Mouse (Mus musculus): ENCODE data around the gene Hbb-bt. TPM values are rescaled to one million over a fixed set of nuclear protein-coding genes. Genes with fewer than 3 reads are reported as not detected.
"Not testable (repeated sequence)": the region's sequence is repeated elsewhere in the genome, so short reads cannot be mapped to it uniquely, and the experiment has no call there.

The Hbb-bt gene
- polyA plus RNA-seq, 1 experiment: 1,643 TPM

DNA sequence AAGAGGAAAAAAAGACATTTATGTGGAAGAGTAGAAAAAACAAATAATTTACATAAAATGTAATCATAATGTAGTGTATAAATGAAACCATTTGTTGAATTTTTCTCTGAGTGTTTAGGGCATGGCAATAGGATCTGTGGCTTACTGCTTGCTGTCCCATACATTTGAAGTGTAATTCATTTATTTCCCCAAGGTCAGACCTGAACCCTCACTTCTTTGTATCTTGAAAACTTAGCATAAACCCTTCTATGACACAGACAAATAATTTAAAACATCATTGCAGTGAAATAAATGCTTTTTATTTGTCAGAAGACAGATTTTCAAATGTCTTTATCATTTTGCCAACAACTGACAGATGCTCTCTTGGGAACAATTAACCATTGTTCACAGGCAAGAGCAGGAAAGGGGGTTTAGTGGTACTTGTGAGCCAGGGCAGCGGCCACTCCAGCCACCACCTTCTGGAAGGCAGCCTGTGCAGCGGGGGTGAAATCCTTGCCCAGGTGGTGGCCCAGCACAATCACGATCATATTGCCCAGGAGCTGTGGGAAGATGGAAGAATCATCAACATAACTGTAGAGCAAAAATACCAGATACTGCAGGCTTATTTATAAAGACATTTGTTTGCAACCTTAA is 12.6 kb upstream of the Hbb-bt start:
- TF ChIP-seq CTCF (IDR thresholded peaks at IDR 0.05; ENCODE audit: borderline replicate concordance, extremely low read depth, insufficient read depth, insufficient read length) (no peak), POLR2A (IDR thresholded peaks at IDR 0.05; ENCODE audit: borderline replicate concordance, extremely low read depth, insufficient read depth, insufficient read length, poor library complexity, severe bottlenecking) (no peak)
- DNase-seq (ENCODE audit: low read depth): no peak

- no peak for DNase-seq (ENCODE audit: low read depth)
Observed at GRCm38 (mm10) chr7:103825536-103826254, 11.9 kb upstream of the Hbb-bt start.

DNA sequence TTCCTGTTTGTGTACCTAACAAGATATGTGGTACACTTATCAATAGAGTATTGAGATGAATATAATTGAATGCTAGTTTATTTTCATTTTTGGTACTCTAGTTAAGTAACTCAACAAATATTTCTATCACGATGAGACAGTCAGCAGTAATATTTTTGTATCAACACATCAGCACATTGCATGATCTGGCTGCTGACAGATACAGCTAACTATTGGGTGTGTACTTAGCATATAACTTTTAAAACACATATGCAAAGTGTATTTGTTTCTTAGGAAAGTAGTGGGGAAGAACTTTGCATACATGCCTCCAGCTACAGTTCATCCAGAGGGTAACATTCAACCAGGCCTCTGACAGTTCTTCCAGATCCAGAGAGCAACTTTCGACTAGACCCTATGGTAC is 10.8 kb upstream of the Hbb-bt start:
- TF ChIP-seq POLR2A (IDR thresholded peaks at IDR 0.05; ENCODE audit: borderline replicate concordance, extremely low read depth, insufficient read depth, insufficient read length, poor library complexity, severe bottlenecking) (no peak), CTCF (IDR thresholded peaks at IDR 0.05; ENCODE audit: borderline replicate concordance, extremely low read depth, insufficient read depth, insufficient read length) (no peak)
- no peak for DNase-seq (ENCODE audit: low read depth)

More at GRCm38 (mm10) chr7:103825536-103826254, 11.9 kb upstream of the Hbb-bt start:
- TF ChIP-seq POLR2A (IDR thresholded peaks at IDR 0.05; ENCODE audit: borderline replicate concordance, extremely low read depth, insufficient read depth, insufficient read length, poor library complexity, severe bottlenecking): no peak
- TF ChIP-seq CTCF (IDR thresholded peaks at IDR 0.05; ENCODE audit: borderline replicate concordance, extremely low read depth, insufficient read depth, insufficient read length): no peak

DNA sequence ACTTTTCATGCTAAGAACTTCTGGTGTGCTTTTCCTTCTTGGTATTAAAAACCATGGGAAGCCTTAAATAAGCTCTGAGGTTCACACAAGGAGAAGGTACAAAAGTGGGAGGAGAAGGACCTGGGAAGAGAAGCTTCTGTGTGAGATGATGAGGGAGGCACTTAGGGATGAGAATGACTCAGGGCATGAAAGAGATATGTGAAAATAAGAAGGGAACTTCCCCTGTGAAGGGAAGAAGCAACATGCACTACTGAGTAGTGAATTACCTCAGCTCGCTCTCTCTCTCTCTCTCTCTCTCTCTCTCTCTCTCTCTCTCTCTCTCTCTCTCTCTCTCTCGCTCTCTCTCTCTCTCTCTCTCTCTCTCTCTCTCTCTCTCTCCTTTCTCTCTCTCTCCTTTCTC is 1.3 kb upstream of the Hbb-bt start:
- DNase-seq (ENCODE audit: low read depth): not testable (repeated sequence)

- DNase-seq (ENCODE audit: low read depth): not testable (repeated sequence)
Observed at GRCm38 (mm10) chr7:103813152-103813551, 644 bp downstream of the Hbb-bt start.

DNA sequence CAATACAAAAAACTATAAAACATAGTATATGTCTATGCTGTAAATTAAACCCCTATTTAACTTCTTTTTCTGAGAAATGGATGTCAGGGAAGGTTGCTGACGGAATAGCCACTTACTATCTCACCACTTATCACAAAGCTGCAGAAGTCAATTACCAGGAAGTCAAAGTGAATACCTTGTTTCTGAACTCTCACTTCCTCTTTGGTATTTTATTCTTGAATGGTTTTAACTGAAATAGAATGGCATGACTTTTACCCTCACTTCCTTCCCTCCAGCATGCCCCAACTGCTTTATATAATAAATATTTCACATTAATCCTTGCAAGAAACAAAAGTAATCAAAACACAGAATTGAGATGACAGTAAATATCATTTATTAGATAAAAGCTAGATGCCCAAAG is 1.6 kb downstream of the Hbb-bt start:
- TF ChIP-seq POLR2A (IDR thresholded peaks at IDR 0.05; ENCODE audit: borderline replicate concordance, extremely low read depth, insufficient read depth, insufficient read length, poor library complexity, severe bottlenecking): no peak
- TF ChIP-seq CTCF (IDR thresholded peaks at IDR 0.05; ENCODE audit: borderline replicate concordance, extremely low read depth, insufficient read depth, insufficient read length): no peak
- DNase-seq (ENCODE audit: low read depth): no peak

- TF ChIP-seq POLR2A (IDR thresholded peaks at IDR 0.05; ENCODE audit: borderline replicate concordance, extremely low read depth, insufficient read depth, insufficient read length, poor library complexity, severe bottlenecking): no peak
- no peak for TF ChIP-seq CTCF (IDR thresholded peaks at IDR 0.05; ENCODE audit: borderline replicate concordance, extremely low read depth, insufficient read depth, insufficient read length)
- no peak for DNase-seq (ENCODE audit: low read depth)
Observed at GRCm38 (mm10) chr7:103811223-103811845, 2.5 kb downstream of the Hbb-bt start.

GRCm38 (mm10) chr7:103810746-103811145 is 3.0 kb downstream of the Hbb-bt start:
- TF ChIP-seq POLR2A (IDR thresholded peaks at IDR 0.05; ENCODE audit: borderline replicate concordance, extremely low read depth, insufficient read depth, insufficient read length, poor library complexity, severe bottlenecking): no peak
- TF ChIP-seq CTCF (IDR thresholded peaks at IDR 0.05; ENCODE audit: borderline replicate concordance, extremely low read depth, insufficient read depth, insufficient read length): no peak
- DNase-seq (ENCODE audit: low read depth): no peak

- no peak for TF ChIP-seq CTCF (IDR thresholded peaks at IDR 0.05; ENCODE audit: borderline replicate concordance, extremely low read depth, insufficient read depth, insufficient read length)
- no peak for TF ChIP-seq POLR2A (IDR thresholded peaks at IDR 0.05; ENCODE audit: borderline replicate concordance, extremely low read depth, insufficient read depth, insufficient read length, poor library complexity, severe bottlenecking)
- no peak for DNase-seq (ENCODE audit: low read depth)
Observed at GRCm38 (mm10) chr7:103810296-103810695, 3.5 kb downstream of the Hbb-bt start.

GRCm38 (mm10) chr7:103809801-103810155 is 4.0 kb downstream of the Hbb-bt start:
- no peak for DNase-seq (ENCODE audit: low read depth)
- TF ChIP-seq CTCF (IDR thresholded peaks at IDR 0.05; ENCODE audit: borderline replicate concordance, extremely low read depth, insufficient read depth, insufficient read length): no peak
- no peak for TF ChIP-seq POLR2A (IDR thresholded peaks at IDR 0.05; ENCODE audit: borderline replicate concordance, extremely low read depth, insufficient read depth, insufficient read length, poor library complexity, severe bottlenecking)

DNA sequence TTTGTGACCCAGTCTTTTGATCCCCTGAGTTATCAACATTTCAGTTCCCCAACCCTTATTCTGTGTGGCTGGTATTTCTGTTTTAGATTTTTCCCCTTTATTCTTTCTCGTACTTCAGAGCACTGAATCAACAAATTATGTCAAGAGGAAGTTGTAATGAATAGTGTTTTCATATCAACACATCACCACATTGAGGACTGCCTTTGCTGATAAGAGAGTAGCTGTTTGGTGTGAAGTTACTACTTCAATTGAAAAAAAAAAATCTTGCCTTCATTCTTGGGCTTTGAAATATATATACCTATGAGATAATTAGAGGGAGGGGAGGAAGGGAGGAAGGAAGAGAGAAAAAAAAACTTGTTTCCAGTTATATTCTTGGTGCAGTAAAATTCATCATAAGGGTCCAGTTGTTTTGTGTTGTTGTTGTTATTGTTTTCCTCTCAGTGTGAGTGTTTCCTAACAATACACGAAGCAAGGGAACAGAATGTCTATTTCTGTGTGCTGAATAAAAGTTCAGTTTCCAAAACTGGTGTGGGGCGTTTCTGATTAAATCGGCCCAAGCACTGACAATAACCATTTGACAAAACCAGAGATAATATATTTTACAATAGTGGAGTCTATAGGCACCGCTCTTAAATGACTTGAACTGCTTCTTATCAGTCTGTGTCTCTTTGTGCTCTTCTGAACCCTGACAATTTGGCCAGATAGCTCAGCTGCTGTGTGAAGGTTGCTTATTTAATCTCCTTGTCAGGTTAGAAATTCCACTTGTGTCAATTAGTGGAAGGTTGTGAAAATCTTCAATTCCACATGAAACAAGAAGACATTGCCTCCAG is 4.6 kb downstream of the Hbb-bt start:
- no peak for DNase-seq (ENCODE audit: low read depth)
- TF ChIP-seq POLR2A (IDR thresholded peaks at IDR 0.05; ENCODE audit: borderline replicate concordance, extremely low read depth, insufficient read depth, insufficient read length, poor library complexity, severe bottlenecking) (no peak), CTCF (IDR thresholded peaks at IDR 0.05; ENCODE audit: borderline replicate concordance, extremely low read depth, insufficient read depth, insufficient read length) (no peak)

DNA sequence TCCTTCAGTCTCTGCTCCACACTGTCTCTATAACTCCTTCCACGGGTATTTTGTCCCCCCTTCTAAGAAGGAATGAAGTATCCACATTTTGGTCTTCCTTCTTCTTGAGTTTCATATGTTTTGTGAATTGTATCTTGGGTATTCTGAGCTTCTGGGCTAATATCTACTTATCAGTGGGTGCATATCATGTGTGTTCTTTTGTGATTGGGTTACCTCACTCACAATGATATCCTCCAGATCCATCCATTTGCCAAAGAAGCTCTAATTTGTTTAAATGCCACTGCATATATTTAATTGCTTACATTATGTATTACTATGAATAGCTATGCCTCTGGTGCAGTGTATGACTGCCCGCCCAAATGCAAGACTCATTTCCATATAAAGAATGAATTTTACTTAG is 5.7 kb downstream of the Hbb-bt start:
- not testable (repeated sequence) for DNase-seq (ENCODE audit: low read depth)

All from brain, embryonic 14.5 days (tissue).